Mouse (Mus musculus) midbrain, embryonic 13.5 days (tissue): ENCODE measurements around the gene Gm572. TPM values are rescaled to one million over a fixed set of nuclear protein-coding genes. Genes with fewer than 3 reads are reported as not detected.

Experiments
- ATAC-seq: fragments of 200-750 bp; cut with Nextera tagmentation; 2 replicates; pipeline ENCODE4 v1.8.0; 2017; ENCODE audit warnings: mild to moderate bottlenecking, moderate TSS enrichment, moderate library complexity
- H3K27ac ChIP-seq: fragments of 300-500 bp; sonication (generic); 2 replicates; pipeline ENCODE4 v1.5.1; 2015; ENCODE audit warnings: inconsistent platforms, mild to moderate bottlenecking, moderate library complexity
- H3K27me3 ChIP-seq: fragments of 300-500 bp; sonication (generic); 2 replicates; pipeline ENCODE4 v1.6.1; 2015; ENCODE audit warnings: mild to moderate bottlenecking, inconsistent platforms
- H3K36me3 ChIP-seq: fragments of 300-500 bp; sonication (generic); 2 replicates; pipeline ENCODE4 v1.6.1; 2015; ENCODE audit warnings: mild to moderate bottlenecking, inconsistent platforms
- H3K4me1 ChIP-seq: fragments of 300-500 bp; sonication (generic); replicated peaks from 2 replicates; pipeline ENCODE4 v1.6.1; 2015; ENCODE audit warnings: inconsistent platforms
- H3K4me2 ChIP-seq: fragments of 300-500 bp; sonication (generic); replicated peaks from 2 replicates; pipeline ENCODE4 v1.6.1; 2015; ENCODE audit warnings: moderate library complexity, mild to moderate bottlenecking, inconsistent platforms
- H3K4me3 ChIP-seq: fragments of 300-500 bp; sonication (generic); replicated peaks from 2 replicates; pipeline ENCODE4 v1.5.1; 2015; ENCODE audit warnings: mild to moderate bottlenecking, inconsistent platforms
- H3K9ac ChIP-seq: fragments of 300-500 bp; sonication (generic); replicated peaks from 2 replicates; pipeline ENCODE4 v1.6.1; 2015; ENCODE audit warnings: mild to moderate bottlenecking, inconsistent platforms
- H3K9me3 ChIP-seq: fragments of 300-500 bp; sonication (generic); 2 replicates; pipeline ENCODE4 v1.6.1; 2016; ENCODE audit warnings: mild to moderate bottlenecking, inconsistent platforms
- WGBS: fragments of 180-500 bp; shearing (Covaris S2); methylation state at CpG from one replicate; pipeline ENCODE4 v1.1.7; 2015; 5-methylcytosine and 5-hydroxymethylcytosine counted together
- polyA plus RNA-seq: library from polyadenylated mRNA; unstranded; fragments of >200 nt; fragmentation: Nextera tagmentation; extraction: Ambion mirVana; gene quantifications from 2 replicates; pipeline ENCODE4 v1.2.1, GENCODE M21; 2015

Gene Gm572
- polyA plus RNA-seq, 1 experiment from 2014 or later: not detected

- Histone ChIP-seq H3K9ac (no peak overlapping the region), H3K27me3 (no peaks in the 10 kb centered on the region), H3K4me3 (no peak overlapping the region), H3K36me3 (no peaks in the 10 kb centered on the region), H3K27ac (no peak overlapping the region), H3K4me1 (peaks cover 12% of the 10 kb centered on the region; the same call in 1 of the 2 replicates), H3K4me2 (no peak overlapping the region), H3K9me3 (no peaks in the 10 kb centered on the region)
- 57% methylated on average over 14 of the region's 16 CpGs for WGBS
- 0 out of 2 replicates have a peak, but pooled peaks have one; percentile 45 for ATAC-seq
Observed at GRCm38 (mm10) chr4:148676188-148676960, 33.3 kb downstream of the Gm572 start.

- WGBS: 44% methylated on average over 20 of the region's 20 CpGs
- H3K4me1 ChIP-seq: peaks cover 12% of the 10 kb centered on the region; the same call in 1 of the 2 replicates
- no peaks in the 10 kb centered on the region for H3K36me3 ChIP-seq
- no peak overlapping the region for H3K9ac ChIP-seq
- no peak overlapping the region for H3K4me2 ChIP-seq
- no peaks in the 10 kb centered on the region for H3K27me3 ChIP-seq
- no peaks in the 10 kb centered on the region for H3K9me3 ChIP-seq
- ATAC-seq: no peak
- H3K27ac ChIP-seq: no peak overlapping the region
- no peak overlapping the region for H3K4me3 ChIP-seq
Observed at GRCm38 (mm10) chr4:148676961-148677637, 34.0 kb downstream of the Gm572 start.

GRCm38 (mm10) chr4:148678105-148678504 lies 35.0 kb downstream of the Gm572 start:
- WGBS: 93% methylated on average over 7 of the region's 7 CpGs
- no peaks in the 10 kb centered on the region for H3K27me3 ChIP-seq
- no peak for ATAC-seq

GRCm38 (mm10) chr4:148680505-148681067 lies 37.5 kb downstream of the Gm572 start:
- 74% methylated on average over 1 of the region's 1 CpGs for WGBS
- Histone ChIP-seq H3K36me3 (no peaks in the 10 kb centered on the region), H3K27ac (no peak overlapping the region), H3K9me3 (no peaks in the 10 kb centered on the region), H3K4me2 (no peak overlapping the region), H3K27me3 (no peaks in the 10 kb centered on the region), H3K4me1 (peaks cover 9% of the 10 kb centered on the region; the same call in 1 of the 2 replicates), H3K4me3 (no peak overlapping the region), H3K9ac (no peak overlapping the region)
- ATAC-seq: no peak

More at GRCm38 (mm10) chr4:148678105-148678504, 35.0 kb downstream of the Gm572 start:
- no peak overlapping the region for H3K4me3 ChIP-seq
- H3K9me3 ChIP-seq: no peaks in the 10 kb centered on the region
- H3K27ac ChIP-seq: no peak overlapping the region
- no peak overlapping the region for H3K9ac ChIP-seq
- H3K4me2 ChIP-seq: no peak overlapping the region
- peaks cover 12% of the 10 kb centered on the region; the same call in 1 of the 2 replicates for H3K4me1 ChIP-seq
- H3K36me3 ChIP-seq: no peaks in the 10 kb centered on the region

GRCm38 (mm10) chr4:148681429-148681828 lies 38.3 kb downstream of the Gm572 start:
- Histone ChIP-seq H3K36me3 (no peaks in the 10 kb centered on the region), H3K27ac (no peak overlapping the region), H3K9ac (no peak overlapping the region), H3K9me3 (no peaks in the 10 kb centered on the region), H3K4me1 (peaks cover 6% of the 10 kb centered on the region), H3K4me2 (no peak overlapping the region), H3K27me3 (no peaks in the 10 kb centered on the region), H3K4me3 (no peak overlapping the region)
- 24% methylated on average over 8 of the region's 8 CpGs for WGBS
- 0 out of 2 replicates have a peak, but pooled peaks have one; percentile 22 for ATAC-seq

GRCm38 (mm10) chr4:148682961-148683360 lies 39.8 kb downstream of the Gm572 start:
- H3K36me3 ChIP-seq: no peaks in the 10 kb centered on the region
- H3K4me1 ChIP-seq: peaks cover 8% of the 10 kb centered on the region
- no peak for ATAC-seq
- H3K4me2 ChIP-seq: no peak overlapping the region
- H3K9me3 ChIP-seq: no peaks in the 10 kb centered on the region
- no peak overlapping the region for H3K4me3 ChIP-seq
- WGBS: 93% methylated on average over 4 of the region's 4 CpGs
- H3K27me3 ChIP-seq: peaks cover 3% of the 10 kb centered on the region; the same call in 1 of the 2 replicates
- no peak overlapping the region for H3K9ac ChIP-seq
- H3K27ac ChIP-seq: no peak overlapping the region

- Histone ChIP-seq H3K4me1 (peaks cover 8% of the 10 kb centered on the region), H3K9ac (no peak overlapping the region), H3K36me3 (no peaks in the 10 kb centered on the region), H3K9me3 (no peaks in the 10 kb centered on the region), H3K27ac (no peak overlapping the region), H3K4me2 (no peak overlapping the region), H3K27me3 (peaks cover 4% of the 10 kb centered on the region; the same call in 1 of the 2 replicates), H3K4me3 (no peak overlapping the region)
- WGBS: 69% methylated on average over 13 of the region's 13 CpGs
- no peak for ATAC-seq
Observed at GRCm38 (mm10) chr4:148683539-148683938, 40.4 kb downstream of the Gm572 start.

- Histone ChIP-seq H3K4me1 (peaks cover 8% of the 10 kb centered on the region), H3K9ac (no peak overlapping the region), H3K27me3 (peaks cover 4% of the 10 kb centered on the region; the same call in 1 of the 2 replicates), H3K4me2 (no peak overlapping the region), H3K4me3 (no peak overlapping the region), H3K36me3 (no peaks in the 10 kb centered on the region), H3K9me3 (no peaks in the 10 kb centered on the region), H3K27ac (no peak overlapping the region)
- peak; percentile 49 for ATAC-seq
- WGBS: 28% methylated on average over 14 of the region's 14 CpGs
Observed at GRCm38 (mm10) chr4:148686491-148686941, 43.4 kb downstream of the Gm572 start.

- Histone ChIP-seq H3K4me2 (no peak overlapping the region), H3K27me3 (peaks cover 4% of the 10 kb centered on the region; the same call in 1 of the 2 replicates), H3K9me3 (no peaks in the 10 kb centered on the region), H3K9ac (no peak overlapping the region), H3K36me3 (no peaks in the 10 kb centered on the region), H3K4me3 (no peak overlapping the region), H3K4me1 (peaks cover 8% of the 10 kb centered on the region), H3K27ac (no peak overlapping the region)
- no peak for ATAC-seq
- 85% methylated on average over 2 of the region's 2 CpGs for WGBS
Observed at GRCm38 (mm10) chr4:148688091-148688490, 45.0 kb downstream of the Gm572 start.

- no peak for ATAC-seq
- Histone ChIP-seq H3K4me1 (peaks cover 8% of the 10 kb centered on the region), H3K27me3 (peaks cover 4% of the 10 kb centered on the region; the same call in 1 of the 2 replicates)
Observed at GRCm38 (mm10) chr4:148691185-148691584, 48.1 kb downstream of the Gm572 start.

GRCm38 (mm10) chr4:148693417-148693959 lies 50.4 kb downstream of the Gm572 start:
- H3K9me3 ChIP-seq: no peaks in the 10 kb centered on the region
- ATAC-seq: no peak
- no peaks in the 10 kb centered on the region for H3K27me3 ChIP-seq
- H3K27ac ChIP-seq: no peak overlapping the region
- no peak overlapping the region for H3K4me3 ChIP-seq
- no peaks in the 10 kb centered on the region; the same call in 1 of the 2 replicates for H3K4me1 ChIP-seq
- H3K9ac ChIP-seq: no peak overlapping the region
- H3K4me2 ChIP-seq: no peak overlapping the region
- H3K36me3 ChIP-seq: no peaks in the 10 kb centered on the region
- 92% methylated on average over 7 of the region's 7 CpGs for WGBS

More at GRCm38 (mm10) chr4:148691185-148691584, 48.1 kb downstream of the Gm572 start:
- H3K36me3 ChIP-seq: no peaks in the 10 kb centered on the region
- H3K4me3 ChIP-seq: no peak overlapping the region
- H3K27ac ChIP-seq: no peak overlapping the region
- H3K4me2 ChIP-seq: no peak overlapping the region
- H3K9ac ChIP-seq: no peak overlapping the region
- H3K9me3 ChIP-seq: no peaks in the 10 kb centered on the region
- WGBS: 75% methylated on average over 4 of the region's 4 CpGs
